Mouse (Mus musculus): ENCODE results near the gene Ecm1.

GRCm38 (mm10) chr3:95726696-95727358 is 12.5 kb downstream of the Ecm1 start:
- TF ChIP-seq CTCF (IDR thresholded peaks at IDR 0.05; ENCODE audit: low read depth) (no peak), EP300 (IDR thresholded peaks at IDR 0.05; ENCODE audit: low read depth) (no peak)
